Mouse (Mus musculus): ENCODE measurements at regions not wholly inside any gene's neighbourhood (a gene's known extent, or its start where the extent isn't known, plus 50 kb on each side); places are given as distances from the start of the nearest gene placed in this dataset.

DNA sequence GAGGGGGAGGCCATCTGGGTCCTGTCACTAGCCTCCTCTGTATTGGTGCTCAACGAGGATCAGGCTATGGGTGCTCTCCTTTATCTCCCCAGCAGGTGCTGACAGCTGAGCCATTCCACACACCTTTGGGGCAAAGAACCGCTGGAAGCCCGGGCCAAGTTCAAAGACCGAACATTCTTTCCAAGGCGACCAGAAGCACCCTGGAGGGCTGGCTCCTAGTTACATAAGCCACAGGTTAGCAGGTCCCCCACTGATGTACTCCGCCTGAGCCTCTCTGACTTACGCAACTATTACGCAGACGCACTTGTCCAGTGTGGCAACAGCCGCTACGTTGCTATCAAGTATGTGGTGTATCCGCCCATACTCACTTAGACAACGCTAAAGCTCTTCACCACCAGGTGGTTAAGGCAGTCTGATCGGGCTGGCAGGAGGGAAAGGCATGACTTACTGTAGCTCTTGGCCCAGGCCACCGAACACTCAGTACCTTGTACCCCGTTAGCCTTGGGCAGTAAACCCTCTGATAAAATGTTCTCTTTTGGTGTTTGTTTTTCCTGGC is 69.2 kb downstream of the Gm33543 start:
- no peak overlapping the region for H3K27ac ChIP-seq
- H3K4me3 ChIP-seq, result no peak overlapping the region
- H3K9ac ChIP-seq, result no peak overlapping the region
- ATAC-seq (ENCODE audit: borderline replicate concordance, extremely low read depth, low FRiP score, low TSS enrichment), result peak; percentile 42; the same call in 1 of the 2 replicates
- H3K4me1 ChIP-seq, result no peaks in the 10 kb centered on the region
- WGBS, result 64% methylated on average over 16 of the region's 16 CpGs
- no peaks in the 10 kb centered on the region for H3K9me3 ChIP-seq
- no peaks in the 10 kb centered on the region for H3K36me3 ChIP-seq
- H3K4me2 ChIP-seq, result no peak overlapping the region
- H3K27me3 ChIP-seq, result no peaks in the 10 kb centered on the region

- Histone ChIP-seq H3K9me3 (no peaks in the 10 kb centered on the region), H3K27ac (no peak overlapping the region), H3K4me3 (no peak overlapping the region), H3K4me1 (peaks cover under 1% of the 10 kb centered on the region; the same call in 1 of the 2 replicates), H3K27me3 (no peaks in the 10 kb centered on the region), H3K9ac (no peak overlapping the region), H3K36me3 (no peaks in the 10 kb centered on the region), H3K4me2 (no peak overlapping the region)
- 86% methylated on average over 9 of the region's 9 CpGs for WGBS
- ATAC-seq (ENCODE audit: borderline replicate concordance, extremely low read depth, low FRiP score, low TSS enrichment), result no peak
Observed at GRCm38 (mm10) chr10:95772811-95773424, 69.8 kb downstream of the Gm33543 start.

DNA sequence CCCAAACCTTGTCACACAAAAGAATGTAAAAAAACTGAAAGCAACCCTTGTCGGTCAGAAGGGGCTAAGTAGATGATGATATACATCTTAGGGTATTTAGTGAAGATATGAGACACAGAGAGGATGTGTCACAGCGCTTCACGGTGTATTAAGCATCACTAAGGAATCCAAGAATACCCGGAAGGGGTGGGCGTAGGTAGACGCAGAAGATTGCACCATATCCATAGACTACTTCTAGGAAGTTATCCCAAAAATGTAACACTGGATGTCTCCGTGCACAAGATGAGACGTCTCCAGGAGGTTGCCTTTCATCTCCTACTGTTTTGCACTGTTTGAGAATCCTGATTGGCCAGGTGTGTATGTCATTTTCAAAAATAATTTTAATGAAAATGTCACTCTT is 73.8 kb downstream of the Gm33543 start:
- no peak overlapping the region for H3K27ac ChIP-seq
- WGBS, result 81% methylated on average over 8 of the region's 8 CpGs
- no peak for ATAC-seq (ENCODE audit: borderline replicate concordance, extremely low read depth, low FRiP score, low TSS enrichment)
- H3K9me3 ChIP-seq, result no peaks in the 10 kb centered on the region
- no peak overlapping the region for H3K4me3 ChIP-seq
- peaks cover 3% of the 10 kb centered on the region; the same call in 1 of the 2 replicates for H3K4me1 ChIP-seq
- H3K4me2 ChIP-seq, result no peak overlapping the region
- H3K9ac ChIP-seq, result no peak overlapping the region
- no peaks in the 10 kb centered on the region for H3K27me3 ChIP-seq
- no peaks in the 10 kb centered on the region for H3K36me3 ChIP-seq

- ATAC-seq (ENCODE audit: borderline replicate concordance, extremely low read depth, low FRiP score, low TSS enrichment), result no peak
- WGBS, result 21% methylated on average over 6 of the region's 7 CpGs
Observed at GRCm38 (mm10) chr10:95767526-95768161, 75.1 kb downstream of the Gm33543 start.

GRCm38 (mm10) chr10:95764129-95764528 is 78.6 kb downstream of the Gm33543 start:
- no peak overlapping the region for H3K9ac ChIP-seq
- H3K4me1 ChIP-seq, result peaks cover 3% of the 10 kb centered on the region; the same call in 1 of the 2 replicates
- ATAC-seq (ENCODE audit: borderline replicate concordance, extremely low read depth, low FRiP score, low TSS enrichment), result no peak
- 61% methylated on average over 4 of the region's 4 CpGs for WGBS
- no peak overlapping the region for H3K4me2 ChIP-seq
- H3K4me3 ChIP-seq, result no peak overlapping the region
- no peaks in the 10 kb centered on the region for H3K9me3 ChIP-seq
- H3K36me3 ChIP-seq, result no peaks in the 10 kb centered on the region
- no peaks in the 10 kb centered on the region for H3K27me3 ChIP-seq
- H3K27ac ChIP-seq, result no peak overlapping the region

More at GRCm38 (mm10) chr10:95767526-95768161, 75.1 kb downstream of the Gm33543 start:
- Histone ChIP-seq H3K4me2 (no peak overlapping the region), H3K27me3 (no peaks in the 10 kb centered on the region), H3K9me3 (no peaks in the 10 kb centered on the region), H3K4me3 (no peak overlapping the region), H3K9ac (no peak overlapping the region), H3K36me3 (no peaks in the 10 kb centered on the region), H3K4me1 (peaks cover 3% of the 10 kb centered on the region; the same call in 1 of the 2 replicates), H3K27ac (no peak overlapping the region)

DNA sequence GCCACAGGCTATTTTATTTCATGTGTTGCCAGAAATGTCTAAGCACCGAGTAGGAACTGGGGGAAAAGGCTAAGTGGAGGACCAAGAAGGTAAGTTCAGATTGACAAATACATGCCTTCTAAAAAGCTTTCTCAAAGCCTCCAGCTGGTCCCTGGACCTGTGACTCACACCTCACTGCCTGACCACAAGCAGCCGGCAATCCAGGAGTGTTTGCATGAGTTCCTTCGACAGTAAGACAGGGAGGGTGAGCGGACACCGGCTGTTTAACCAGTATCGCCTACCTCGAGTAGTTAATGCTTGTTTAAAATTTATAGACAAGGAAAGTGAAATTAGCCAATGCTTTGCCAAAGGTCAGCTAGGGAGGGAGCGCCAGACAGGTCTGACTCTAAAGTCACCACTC is 80.1 kb downstream of the Gm33543 start:
- Histone ChIP-seq H3K9me3 (no peaks in the 10 kb centered on the region), H3K36me3 (no peaks in the 10 kb centered on the region), H3K4me2 (no peak overlapping the region), H3K4me1 (no peaks in the 10 kb centered on the region), H3K27ac (no peak overlapping the region), H3K9ac (no peak overlapping the region), H3K4me3 (no peak overlapping the region), H3K27me3 (no peaks in the 10 kb centered on the region)
- no peak for ATAC-seq (ENCODE audit: borderline replicate concordance, extremely low read depth, low FRiP score, low TSS enrichment)
- 29% methylated on average over 8 of the region's 8 CpGs for WGBS

GRCm38 (mm10) chr10:95761969-95762368 is 80.8 kb downstream of the Gm33543 start:
- whole genome bisulfite sequencing, result 89% methylated on average over 4 of the region's 4 CpGs
- no peak for ATAC-seq (ENCODE audit: borderline replicate concordance, extremely low read depth, low FRiP score, low TSS enrichment)
- H3K9me3 ChIP-seq, result no peaks in the 10 kb centered on the region

GRCm38 (mm10) chr10:95760121-95760870 is 82.4 kb downstream of the Gm33543 start:
- WGBS, result 58% methylated on average over 9 of the region's 9 CpGs

More at GRCm38 (mm10) chr10:95761969-95762368, 80.8 kb downstream of the Gm33543 start:
- no peak overlapping the region for H3K4me2 ChIP-seq
- H3K4me3 ChIP-seq, result no peak overlapping the region
- no peaks in the 10 kb centered on the region for H3K36me3 ChIP-seq
- no peaks in the 10 kb centered on the region for H3K27me3 ChIP-seq
- no peak overlapping the region for H3K9ac ChIP-seq
- H3K27ac ChIP-seq, result no peak overlapping the region
- H3K4me1 ChIP-seq, result no peaks in the 10 kb centered on the region

DNA sequence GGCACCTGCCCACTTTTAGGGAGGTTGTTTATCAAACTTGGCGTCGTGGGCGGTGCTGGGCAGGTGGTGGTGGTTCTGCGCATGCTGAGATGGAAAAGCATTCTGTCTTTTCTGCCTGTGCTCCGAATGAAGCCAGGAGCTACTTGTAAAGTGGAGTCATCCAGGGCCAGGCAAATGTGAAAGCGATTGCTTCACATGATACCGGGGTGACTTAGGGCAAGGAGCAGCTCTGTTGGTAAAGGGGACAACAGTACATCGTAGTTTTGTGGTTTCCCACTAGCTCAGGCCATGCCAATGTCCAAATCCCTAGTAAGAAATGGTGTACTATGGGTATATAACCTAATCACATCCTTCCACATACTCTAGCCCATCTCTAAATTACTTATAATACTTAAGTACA is 84.5 kb downstream of the Gm33543 start:
- H3K27me3 ChIP-seq, result no peaks in the 10 kb centered on the region
- H3K9me3 ChIP-seq, result no peaks in the 10 kb centered on the region
- H3K36me3 ChIP-seq, result no peaks in the 10 kb centered on the region
- no peak overlapping the region for H3K4me2 ChIP-seq
- H3K9ac ChIP-seq, result no peak overlapping the region
- no peak overlapping the region for H3K4me3 ChIP-seq
- 86% methylated on average over 8 of the region's 8 CpGs for WGBS
- H3K4me1 ChIP-seq, result no peaks in the 10 kb centered on the region
- no peak overlapping the region for H3K27ac ChIP-seq
- ATAC-seq (ENCODE audit: borderline replicate concordance, extremely low read depth, low FRiP score, low TSS enrichment), result no peak

More at GRCm38 (mm10) chr10:95760121-95760870, 82.4 kb downstream of the Gm33543 start:
- no peaks in the 10 kb centered on the region for H3K4me1 ChIP-seq
- no peak overlapping the region for H3K4me2 ChIP-seq
- H3K27ac ChIP-seq, result no peak overlapping the region
- no peaks in the 10 kb centered on the region for H3K27me3 ChIP-seq
- H3K9me3 ChIP-seq, result no peaks in the 10 kb centered on the region
- no peak for ATAC-seq (ENCODE audit: borderline replicate concordance, extremely low read depth, low FRiP score, low TSS enrichment)
- no peak overlapping the region for H3K4me3 ChIP-seq
- H3K36me3 ChIP-seq, result no peaks in the 10 kb centered on the region
- H3K9ac ChIP-seq, result no peak overlapping the region

DNA sequence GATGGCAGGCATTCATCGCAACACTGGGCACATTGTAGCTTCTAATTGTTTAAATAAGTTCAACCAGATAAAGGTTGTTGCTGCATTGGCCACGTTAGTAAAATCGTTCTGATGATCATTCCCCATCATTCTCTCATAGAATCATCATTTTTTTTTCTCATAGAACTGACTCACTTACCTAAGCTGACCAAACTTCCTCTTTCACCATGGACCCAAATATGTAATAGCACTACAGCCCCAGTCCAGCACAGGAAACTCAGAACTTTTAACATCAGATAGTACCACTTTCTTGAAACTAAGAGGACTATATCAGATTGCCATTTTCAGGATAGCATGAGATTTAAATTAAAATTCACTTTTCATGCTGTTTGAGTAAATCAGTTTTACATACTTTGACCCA is 82.2 kb upstream of the Anapc15-ps start:
- H3K36me3 ChIP-seq, result no peaks in the 10 kb centered on the region
- no peaks in the 10 kb centered on the region for H3K9me3 ChIP-seq
- no peaks in the 10 kb centered on the region for H3K27me3 ChIP-seq
- no peak for ATAC-seq (ENCODE audit: borderline replicate concordance, extremely low read depth, low FRiP score, low TSS enrichment)
- H3K27ac ChIP-seq, result no peak overlapping the region
- H3K4me3 ChIP-seq, result no peak overlapping the region
- WGBS, result 76% methylated on average over 3 of the region's 3 CpGs
- no peak overlapping the region for H3K4me2 ChIP-seq
- H3K9ac ChIP-seq, result no peak overlapping the region
- H3K4me1 ChIP-seq, result no peaks in the 10 kb centered on the region

GRCm38 (mm10) chr10:95753396-95753905 is 80.2 kb upstream of the Anapc15-ps start:
- no peak overlapping the region for H3K4me2 ChIP-seq

More at GRCm38 (mm10) chr10:95753396-95753905, 80.2 kb upstream of the Anapc15-ps start:
- H3K4me1 ChIP-seq, result no peaks in the 10 kb centered on the region
- H3K27ac ChIP-seq, result no peak overlapping the region
- WGBS, result 85% methylated on average over 11 of the region's 11 CpGs
- H3K27me3 ChIP-seq, result no peaks in the 10 kb centered on the region
- H3K4me3 ChIP-seq, result no peak overlapping the region
- no peak overlapping the region for H3K9ac ChIP-seq
- no peaks in the 10 kb centered on the region for H3K9me3 ChIP-seq
- no peak for ATAC-seq (ENCODE audit: borderline replicate concordance, extremely low read depth, low FRiP score, low TSS enrichment)
- no peaks in the 10 kb centered on the region for H3K36me3 ChIP-seq
